Mouse (Mus musculus): ENCODE measurements around the gene Atp8b3.

The Atp8b3 gene

DNA sequence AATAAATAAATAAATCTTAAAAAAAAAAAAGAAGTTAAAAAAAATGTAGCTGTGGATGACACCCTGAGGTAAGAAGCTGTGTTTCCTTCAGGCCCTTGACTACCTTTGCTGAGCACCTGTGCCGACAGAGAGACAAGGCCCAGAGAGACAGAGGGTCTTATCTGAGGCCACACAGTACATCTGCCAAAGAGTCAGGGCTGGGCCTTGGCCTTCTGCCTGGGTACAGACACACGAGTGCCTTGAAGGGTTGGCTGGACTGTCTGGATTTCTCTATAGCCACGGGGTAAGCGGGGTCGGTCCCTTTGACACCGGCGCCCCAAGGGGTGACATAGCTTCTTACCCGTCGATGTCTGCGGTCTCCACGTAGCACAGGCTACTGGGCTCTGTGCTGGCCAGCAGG, 6.1 kb downstream of the Atp8b3 start:
- CTCF ChIA-PET, result interaction anchor here (1.0 kb wide), 1 partner anchor 8 kb away, joined by 3 read pairs; no protein-coding TSS in a partner anchor

DNA sequence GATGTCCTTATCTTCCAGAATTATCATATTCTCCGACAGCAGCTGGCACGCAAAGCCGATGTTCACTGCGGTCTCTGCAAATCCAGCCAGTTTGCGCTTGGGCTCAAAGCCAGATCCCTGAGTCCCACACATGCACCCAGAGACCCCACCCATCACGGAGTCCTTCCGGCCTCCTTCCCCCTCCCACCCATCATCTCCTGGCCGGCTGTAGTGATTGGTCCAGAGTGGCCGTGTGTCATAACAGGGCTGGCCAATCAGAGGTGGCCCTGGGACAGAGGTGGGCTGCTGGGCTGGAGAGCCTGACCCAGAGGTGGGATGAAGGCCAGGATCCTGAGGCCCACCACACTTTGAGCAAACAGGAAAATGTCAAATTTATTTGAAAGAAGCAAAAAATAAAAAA, 12.8 kb downstream of the Atp8b3 start:
- CTCF ChIA-PET, result no interaction called here

DNA sequence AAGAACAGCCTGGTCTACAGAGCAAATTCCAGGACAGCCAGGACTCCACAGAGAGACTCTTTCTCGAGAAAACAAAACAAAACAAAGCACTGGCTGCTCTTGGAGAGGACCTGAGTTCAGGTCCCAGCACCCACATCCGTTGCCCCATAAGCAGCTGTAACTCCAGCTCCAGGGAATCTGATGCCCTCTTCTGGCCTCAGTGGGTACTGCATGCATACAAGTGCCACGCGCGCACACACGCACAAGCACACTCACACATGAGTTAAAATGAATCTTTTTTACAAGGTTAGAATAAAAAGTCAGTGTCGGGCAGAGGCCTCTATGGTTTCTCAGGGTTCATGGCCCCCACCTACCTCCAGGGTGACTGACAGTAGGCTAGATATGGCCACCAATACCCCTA, 15.6 kb downstream of the Atp8b3 start:
- CTCF ChIA-PET, result no interaction called here

DNA sequence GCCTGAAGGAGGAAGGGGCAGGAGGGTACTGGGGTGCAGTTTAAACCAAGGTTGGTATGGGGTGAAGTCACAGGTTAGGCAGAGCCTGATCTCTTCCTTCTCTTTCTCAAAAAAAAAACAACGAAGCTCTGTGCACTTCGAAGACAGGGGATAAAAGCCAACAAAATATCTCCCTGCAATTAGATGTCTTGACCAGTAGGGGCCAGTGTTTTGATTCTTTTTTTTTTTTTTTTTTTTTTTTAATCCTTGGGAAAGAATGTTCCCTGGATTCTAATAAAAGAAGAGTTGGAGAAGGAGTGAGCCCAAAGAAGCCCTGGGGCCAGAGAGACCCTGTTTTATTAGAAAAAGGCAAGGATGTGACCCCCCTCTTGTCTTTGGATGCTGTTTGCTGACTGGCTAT, 19.6 kb downstream of the Atp8b3 start:
- CTCF ChIA-PET, result interaction anchor here (0.6 to 0.7 kb wide), 3 partner anchors 23 to 88 kb away, joined by 3 to 13 read pairs (median 7); no protein-coding TSS in a partner anchor

DNA sequence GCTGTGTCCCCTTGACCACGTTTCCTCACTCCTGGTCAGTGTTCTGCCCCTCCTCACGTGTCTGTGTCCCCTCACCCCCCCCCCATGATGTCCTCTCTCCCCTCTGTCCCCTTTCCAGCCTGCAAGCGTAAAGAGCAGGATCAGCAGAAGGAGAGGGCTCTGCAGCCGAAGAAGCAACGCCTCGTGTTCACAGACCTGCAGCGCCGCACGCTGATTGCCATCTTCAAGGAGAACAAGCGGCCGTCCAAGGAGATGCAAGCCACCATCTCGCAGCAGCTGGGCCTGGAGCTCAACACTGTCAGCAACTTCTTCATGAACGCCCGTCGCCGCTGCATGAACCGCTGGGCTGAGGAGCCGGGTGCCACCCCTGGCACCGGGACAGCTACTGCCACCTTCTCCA, 25.2 kb downstream of the Atp8b3 start:
- CTCF ChIA-PET, result interaction anchor here (0.5 kb wide), 1 partner anchor 25 kb away, joined by 3 read pairs; the partner anchor contains the start of gene Atp8b3

DNA sequence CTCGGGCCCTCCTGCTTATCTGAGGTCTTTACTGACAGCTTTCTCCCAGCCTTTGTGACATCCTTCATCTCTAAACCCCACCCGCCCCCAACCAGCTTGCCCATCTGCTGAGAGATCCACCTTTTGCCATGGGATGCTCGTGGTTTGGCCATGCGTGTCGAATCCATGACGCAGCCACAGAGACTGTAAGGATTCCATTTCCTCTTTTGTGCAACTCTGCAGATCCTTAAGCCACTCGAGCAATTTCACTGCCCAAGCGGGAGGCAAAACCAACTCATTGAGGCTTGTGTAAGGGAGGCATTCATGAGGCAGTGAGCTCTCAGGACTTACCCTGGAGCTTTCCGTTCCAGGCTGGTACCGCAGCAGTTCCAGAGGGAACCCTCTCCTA, 28.7 kb downstream of the Atp8b3 start:
- CTCF ChIA-PET, result interaction anchor here (0.6 to 1.2 kb wide), 2 partner anchors 15 to 38 kb away, joined by 3 to 5 read pairs; no protein-coding TSS in a partner anchor

DNA sequence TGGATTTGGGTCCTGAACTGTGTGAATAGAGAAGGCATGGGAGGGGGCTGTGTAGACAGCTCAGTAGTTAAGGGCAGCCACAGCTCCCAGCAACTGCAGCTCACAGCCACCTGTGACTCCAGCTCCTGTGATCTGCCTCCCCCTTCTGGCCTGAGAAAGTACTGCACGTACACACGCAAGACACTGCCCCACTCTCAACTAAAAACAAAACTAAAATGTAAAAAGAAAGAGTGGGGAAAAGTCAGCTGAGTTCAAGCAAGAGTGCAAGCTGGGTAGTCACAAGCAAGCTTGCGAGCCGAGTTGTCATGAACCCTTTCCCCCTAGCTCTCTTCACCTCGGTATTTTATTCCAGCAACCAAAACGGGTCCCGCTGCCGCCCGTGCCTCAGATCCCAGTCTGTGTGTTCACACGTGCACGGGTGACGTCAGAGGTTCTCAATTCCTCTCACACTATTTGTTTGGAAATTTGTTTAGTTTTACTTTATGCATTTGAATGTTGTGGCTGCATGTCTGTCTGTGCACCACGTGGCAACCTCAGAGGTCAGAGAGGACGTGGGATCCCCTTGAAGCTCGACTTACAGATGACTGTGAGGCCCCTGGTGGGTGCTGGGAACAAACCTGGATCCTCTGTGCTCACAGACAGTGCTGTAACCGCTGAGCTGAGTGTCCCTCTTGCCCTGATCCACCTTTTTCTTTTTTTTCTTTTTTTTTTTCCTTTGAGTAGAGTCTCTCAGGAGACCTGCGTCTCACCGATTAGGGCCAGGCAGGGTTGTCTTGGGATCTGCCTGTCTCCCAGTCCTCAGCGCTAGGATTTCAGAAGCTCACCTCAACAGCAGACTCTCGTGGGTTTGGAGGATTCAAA, 29.3 kb downstream of the Atp8b3 start:
- CTCF ChIA-PET, result interaction anchor here (0.6 to 1.2 kb wide), 6 partner anchors 14 to 242 kb away, joined by 3 to 5 read pairs (median 4); no protein-coding TSS in a partner anchor

DNA sequence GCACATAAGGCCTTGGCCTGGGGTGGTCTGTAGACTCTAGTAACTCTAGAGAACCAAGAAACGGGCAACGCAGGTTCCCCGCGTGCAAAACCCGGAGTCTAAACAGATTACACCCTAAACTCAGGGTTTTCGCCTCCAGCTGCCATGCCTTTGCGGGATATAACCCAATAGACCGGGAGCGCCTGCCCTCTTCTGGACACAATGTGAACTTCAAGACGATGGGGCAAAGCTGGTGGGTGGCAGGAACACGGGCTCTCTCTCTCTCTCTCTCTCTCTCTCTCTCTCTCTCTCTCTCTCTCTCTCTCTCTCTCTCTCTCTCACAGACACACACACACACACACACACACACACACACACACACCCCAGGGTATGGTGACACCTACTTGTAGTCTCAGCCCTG, 32.7 kb downstream of the Atp8b3 start:
- CTCF ChIA-PET, result interaction anchor here (0.6 to 0.7 kb wide), 4 partner anchors 11 to 465 kb away, joined by 3 to 14 read pairs (median 9); partner anchors contain the start of gene Tmprss9

DNA sequence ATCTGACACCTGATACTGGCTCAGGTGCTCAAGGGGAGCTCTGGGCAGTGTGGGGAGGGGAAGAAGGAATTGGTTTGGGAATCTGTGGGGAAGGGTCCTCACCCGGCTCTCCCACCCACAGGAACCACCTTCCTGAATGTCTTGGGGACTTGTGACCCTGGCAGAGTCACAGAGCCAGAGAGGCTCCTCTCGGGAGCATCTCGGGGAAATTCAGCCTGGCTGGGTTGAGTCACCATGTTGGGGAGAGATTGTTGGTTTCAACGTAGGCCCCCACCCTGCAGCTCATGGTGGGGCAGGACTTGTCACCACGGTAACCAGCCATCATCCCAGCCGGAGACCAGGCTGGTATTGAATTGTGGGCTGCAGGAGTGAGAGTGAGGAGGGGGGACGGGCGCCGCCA, 34.2 kb downstream of the Atp8b3 start:
- CTCF ChIA-PET, result interaction anchor here (0.6 to 1.2 kb wide), 4 partner anchors 56 to 136 kb away, joined by 3 to 9 read pairs (median 4); no protein-coding TSS in a partner anchor

DNA sequence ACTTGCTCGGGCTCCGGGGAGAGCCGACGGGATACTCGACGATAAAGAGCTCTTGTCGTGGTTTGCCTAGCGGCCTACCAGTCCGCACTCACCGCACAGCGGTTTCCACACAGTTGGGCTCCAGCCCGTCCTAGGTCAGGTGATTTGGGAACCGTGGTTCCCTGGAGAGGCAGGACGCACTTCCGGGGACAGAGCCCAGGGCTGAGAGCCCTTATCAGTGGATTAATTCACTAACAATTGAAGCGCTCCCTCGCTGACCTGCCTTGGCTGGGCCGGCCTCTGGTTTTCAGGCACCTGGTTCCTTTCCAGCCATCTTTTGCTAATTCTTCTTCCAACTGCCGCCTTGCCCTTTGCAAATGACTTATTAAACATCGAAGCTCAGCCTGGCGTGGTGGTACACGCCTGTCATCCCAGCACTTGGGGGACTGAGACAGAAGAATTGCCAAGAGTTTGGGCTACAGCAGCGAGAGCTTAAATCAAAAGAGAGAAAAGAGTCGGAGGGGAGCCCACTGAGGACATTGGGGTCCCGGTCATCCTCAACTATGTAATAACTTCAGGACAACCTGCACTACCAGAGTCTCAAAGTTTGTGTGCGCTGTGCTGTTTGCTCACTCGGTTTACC, 35.2 kb downstream of the Atp8b3 start:
- CTCF ChIA-PET, result no interaction called here

DNA sequence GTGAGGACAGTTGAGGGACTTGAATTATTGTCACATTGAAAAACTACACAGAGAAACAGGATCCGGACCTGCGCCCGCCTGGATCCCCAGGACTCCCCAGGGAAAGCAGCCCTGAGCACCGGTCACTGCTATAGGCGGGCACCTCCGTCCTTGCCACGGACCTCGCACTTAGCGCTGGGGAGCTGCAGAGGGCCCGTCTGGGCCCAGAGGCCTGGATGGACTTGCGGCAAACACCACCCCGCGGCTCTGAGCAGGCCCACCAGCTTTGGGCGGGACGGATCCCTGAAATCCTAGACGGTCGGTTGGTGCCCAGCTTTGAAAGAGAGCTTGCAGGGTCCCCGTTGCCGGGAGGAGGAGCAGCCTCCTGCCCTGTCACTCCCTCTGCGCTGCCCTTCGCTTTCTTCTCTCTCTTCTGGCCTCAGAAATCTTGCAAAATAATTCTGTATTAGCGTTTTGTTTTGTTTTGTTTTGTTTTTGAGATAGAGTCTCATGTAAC, 36.1 kb downstream of the Atp8b3 start:
- CTCF ChIA-PET, result interaction anchor here (0.5 kb wide), 1 partner anchor 20 kb away, joined by 3 read pairs; no protein-coding TSS in a partner anchor

DNA sequence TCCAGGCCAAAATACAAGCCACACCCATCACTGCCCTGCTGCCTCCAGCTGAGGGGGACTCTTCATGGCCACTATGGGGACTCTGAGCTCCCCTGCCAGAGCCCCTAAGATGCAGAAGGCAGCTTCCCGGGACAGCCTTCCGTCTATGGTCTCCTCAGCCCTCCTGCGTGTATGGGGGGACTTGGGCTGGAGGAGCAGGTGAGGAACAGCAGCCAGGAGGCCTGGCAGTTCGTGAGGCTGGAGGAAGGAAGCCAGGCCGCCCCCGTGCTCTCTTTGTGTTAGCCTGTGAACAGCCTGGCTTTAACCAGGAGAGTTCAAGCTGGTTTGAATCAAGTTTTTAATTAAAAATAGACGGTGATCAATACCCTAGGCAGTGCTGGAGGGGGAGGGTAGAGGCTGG, 36.6 kb downstream of the Atp8b3 start:
- CTCF ChIA-PET, result interaction anchor here (0.5 kb wide), 1 partner anchor 20 kb away, joined by 3 read pairs; no protein-coding TSS in a partner anchor

DNA sequence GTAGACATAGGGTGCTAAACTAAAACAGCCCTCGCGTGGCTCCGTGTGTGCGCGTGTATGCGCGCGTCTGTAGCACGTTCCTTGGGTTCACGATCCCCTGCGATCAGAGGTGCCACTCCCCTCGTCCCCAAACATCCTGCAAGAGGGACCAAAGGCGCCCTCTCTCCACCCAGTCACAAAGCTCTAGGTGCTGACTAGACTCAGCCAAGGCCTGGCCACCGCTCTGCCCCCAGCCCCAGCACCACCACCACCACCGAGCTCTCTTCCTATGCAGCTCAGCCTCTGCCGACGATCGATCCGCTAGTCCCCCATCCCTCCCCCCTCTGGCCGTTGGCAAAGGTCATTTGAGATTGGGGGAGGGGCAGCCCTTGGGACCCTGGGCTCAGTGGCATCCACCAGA, 42.5 kb downstream of the Atp8b3 start:
- CTCF ChIA-PET, result interaction anchor here (0.9 kb wide), 1 partner anchor 71 kb away, joined by 4 read pairs; no protein-coding TSS in a partner anchor

DNA sequence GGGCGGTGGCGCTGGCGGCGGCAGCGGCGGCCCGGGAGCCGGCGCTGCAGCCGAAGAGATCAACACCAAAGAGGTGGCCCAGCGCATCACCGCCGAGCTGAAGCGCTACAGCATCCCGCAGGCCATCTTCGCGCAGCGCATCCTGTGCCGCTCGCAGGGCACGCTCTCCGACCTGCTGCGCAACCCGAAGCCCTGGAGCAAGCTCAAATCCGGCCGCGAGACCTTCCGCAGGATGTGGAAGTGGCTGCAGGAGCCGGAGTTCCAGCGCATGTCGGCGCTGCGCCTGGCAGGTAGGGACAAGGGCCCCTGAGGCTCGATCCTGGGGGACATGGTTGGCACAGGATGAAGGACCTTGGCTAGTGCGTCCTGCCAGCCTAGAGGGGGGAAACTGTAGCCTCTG, 43.0 kb downstream of the Atp8b3 start:
- CTCF ChIA-PET, result interaction anchor here (1.0 kb wide), 1 partner anchor 14 kb away, joined by 3 read pairs; no protein-coding TSS in a partner anchor

DNA sequence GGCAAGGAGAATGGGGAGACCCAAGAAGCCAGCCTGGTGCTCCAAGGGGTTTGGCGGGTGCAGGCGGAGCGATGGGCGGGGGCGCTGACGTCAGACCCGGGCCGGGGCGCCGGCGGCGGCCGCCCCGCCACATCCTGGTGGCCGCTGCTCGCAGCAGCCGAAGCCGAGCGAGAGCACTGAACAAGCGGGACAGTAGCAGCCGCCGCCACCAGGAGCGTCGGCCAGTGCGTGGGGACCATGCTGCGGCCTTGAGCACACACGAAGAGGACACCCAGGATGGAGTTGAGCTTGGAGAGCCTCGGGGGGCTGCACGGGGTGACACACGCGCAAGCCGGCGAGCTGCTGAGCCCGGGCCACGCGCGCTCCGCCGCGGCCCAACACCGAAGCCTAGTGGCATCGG, 44.2 kb downstream of the Atp8b3 start, which contains the start of gene Onecut3:
Gene Onecut3 (plus strand): TSS at position 104 of the 400 bp plus-strand sequence.
- CTCF ChIA-PET, result interaction anchor here (0.6 to 1.0 kb wide), 2 partner anchors 15 to 51 kb away, joined by 3 read pairs; no protein-coding TSS in a partner anchor

DNA sequence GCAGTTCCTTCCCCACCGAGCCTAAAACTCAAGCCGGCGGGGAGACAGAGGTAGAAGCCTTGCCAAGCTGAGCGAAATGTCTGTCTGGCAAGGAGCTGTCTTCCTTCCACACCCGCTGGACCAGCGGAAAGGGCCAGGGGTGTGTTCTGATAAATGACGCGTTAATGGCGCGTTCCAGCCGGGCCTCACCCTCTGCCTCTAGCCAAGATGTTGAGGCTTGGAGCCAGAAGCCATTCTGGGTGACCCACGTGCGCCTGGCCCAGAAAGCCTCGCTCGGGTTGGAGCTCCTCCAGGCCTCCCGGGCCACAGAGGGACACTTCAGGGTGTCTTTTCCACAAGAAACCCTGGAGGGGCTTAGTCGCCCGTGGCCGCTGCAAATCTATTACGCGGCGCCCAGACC, 48.9 kb downstream of the Atp8b3 start:
- CTCF ChIA-PET, result no interaction called here

DNA sequence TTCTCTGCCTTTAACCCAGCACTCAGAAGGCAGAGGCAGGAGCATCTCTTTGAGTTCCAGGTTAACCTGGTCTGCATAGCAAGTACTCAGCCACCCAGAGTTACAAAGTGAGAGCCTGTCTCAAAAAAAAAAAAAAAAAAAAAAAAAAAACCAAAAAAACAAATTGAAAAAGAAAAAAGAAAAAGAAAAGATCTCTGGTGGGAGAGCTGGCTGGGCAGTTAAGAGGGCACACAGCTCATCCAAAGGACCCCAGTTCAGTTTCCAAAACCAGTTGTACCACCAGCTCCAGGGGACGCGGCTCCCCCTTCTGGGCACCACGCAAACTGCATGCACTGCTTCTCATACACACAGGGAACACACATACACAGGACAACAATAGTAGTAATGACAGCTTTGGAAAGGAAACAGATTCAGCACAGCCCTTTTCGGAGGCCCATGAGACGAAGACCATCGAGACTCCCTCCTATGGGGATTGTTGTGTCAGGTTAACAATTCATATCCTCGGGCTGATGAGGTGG, 52.0 kb downstream of the Atp8b3 start:
- CTCF ChIA-PET, result no interaction called here

DNA sequence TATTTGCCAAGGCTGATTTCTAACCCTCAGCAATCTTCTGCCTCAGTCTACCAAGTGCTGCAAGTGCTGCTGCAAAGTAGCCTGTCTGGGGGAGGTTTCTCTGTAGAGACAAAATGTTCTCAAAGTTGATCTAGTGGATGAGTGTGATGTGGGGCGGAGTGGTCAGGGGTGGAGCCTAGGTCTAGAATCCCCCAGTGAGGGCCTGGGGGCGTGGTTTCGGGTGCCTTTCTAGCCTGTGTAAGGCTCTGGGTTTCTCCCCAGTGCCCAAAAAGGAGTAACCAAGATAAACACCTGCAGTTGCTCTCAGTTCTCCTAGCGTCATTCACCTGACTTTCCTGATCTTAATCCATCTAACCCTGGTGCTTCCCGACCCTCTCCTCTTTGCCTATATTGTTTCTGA, 57.9 kb downstream of the Atp8b3 start:
- CTCF ChIA-PET, result no interaction called here

DNA sequence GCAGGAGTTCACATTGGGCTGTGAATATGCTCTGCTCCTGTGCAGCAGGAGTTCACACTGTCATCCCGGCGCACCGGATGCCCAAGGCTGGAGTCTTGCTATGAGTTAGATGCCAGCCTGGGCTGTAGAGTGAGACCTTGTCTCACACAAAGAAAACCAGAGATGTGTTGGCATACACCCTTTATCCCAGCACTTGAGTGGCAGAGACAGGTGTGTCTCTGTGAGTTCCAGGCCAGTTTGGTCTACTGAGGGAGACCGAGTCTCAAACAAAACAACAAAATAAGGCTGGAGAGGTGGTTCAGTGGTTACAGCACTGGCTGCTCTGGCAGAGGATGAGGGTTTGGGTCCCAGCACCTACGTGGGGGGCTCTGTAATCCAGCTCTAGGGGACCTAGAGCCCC, 60.4 kb downstream of the Atp8b3 start:
- CTCF ChIA-PET, result no interaction called here

DNA sequence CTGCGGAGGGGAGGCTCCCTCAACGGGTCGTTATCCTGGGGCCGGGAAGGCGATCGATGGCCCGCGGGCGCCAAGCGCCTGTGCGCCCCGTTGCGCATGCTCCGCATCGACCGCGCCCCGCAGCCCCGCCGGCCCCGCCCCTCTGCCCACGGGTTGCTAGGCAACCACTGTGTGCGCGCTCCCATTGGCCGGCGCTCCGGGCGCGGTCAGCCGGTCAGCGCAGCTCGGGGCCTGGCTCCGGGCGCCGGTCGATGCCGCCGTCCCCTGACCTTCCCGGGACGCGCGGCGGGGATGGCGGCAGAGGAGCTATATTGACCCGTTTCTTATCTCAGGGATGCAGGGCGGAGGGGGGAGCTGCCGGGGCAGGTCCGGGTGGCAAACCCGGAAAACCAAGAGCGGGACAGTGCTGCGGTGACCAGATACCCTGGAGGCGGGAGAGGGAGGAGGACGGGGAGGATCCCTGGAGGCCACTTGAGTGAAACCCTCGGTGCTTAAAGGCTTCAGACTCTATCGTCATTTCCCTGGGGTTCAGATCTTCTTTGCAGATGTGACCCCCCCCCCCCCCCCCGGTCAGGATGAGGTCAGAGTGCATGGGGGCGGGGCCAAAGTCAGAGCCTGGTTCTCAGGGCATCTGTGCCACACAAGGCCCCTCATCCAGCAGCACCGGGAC, 63.5 kb downstream of the Atp8b3 start:
- CTCF ChIA-PET, result interaction anchor here (0.5 kb wide), 1 partner anchor 301 kb away, joined by 8 read pairs; no protein-coding TSS in a partner anchor
